23 mouse cellular contexts compared by ENCODE assay signal in the genomic region with DNA sequence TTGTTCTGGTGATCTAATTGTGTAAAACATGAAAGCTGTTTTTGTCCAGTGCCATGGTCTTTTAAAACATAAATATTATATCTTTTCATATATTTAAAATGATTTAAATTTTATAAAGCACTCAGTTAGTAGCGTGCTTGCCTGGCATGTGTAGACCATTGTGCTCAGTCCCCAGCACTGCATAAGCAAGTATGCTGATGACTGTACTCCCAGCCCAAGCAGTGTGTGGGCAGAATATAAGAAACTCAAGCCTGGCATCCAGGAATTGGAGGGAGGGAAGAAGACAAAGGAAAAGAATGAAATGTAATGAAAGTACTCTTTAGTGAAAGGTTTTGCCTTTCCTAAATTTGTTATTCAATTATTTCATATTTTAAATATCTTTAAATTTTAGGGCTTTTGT.
DNase-seq lines count a peak whose midpoint lies in the region; ATAC-seq lines count a peak whose summit lies in the region.
"Had no signal": no experiment of that assay in that cellular context is flagged by ENCODE, and none has a peak within 500 bp of the region (broad histone marks: within the 10 kb centered on the region; RNA-seq: fewer than 3 reads in every experiment).

No protein-coding gene starts in this region.

- ATAC-seq in frontal cortex, adult (ENCODE audit: low TSS enrichment), result peak; percentile 91; the same call in 1 of the 2 replicates
- no peak for ATAC-seq in heart, embryonic 11.5 days (replicated peaks; ENCODE audit: insufficient number of reproducible peaks, low FRiP score, low TSS enrichment)
- ATAC-seq: activated CD4-positive, CD25-positive, alpha-beta regulatory T cell, adult 4 months; CD4-positive, CD25-positive, alpha-beta regulatory T cell, adult 4 months; Patski had no signal

- H3K9me3 ChIP-seq in heart, embryonic 11.5 days (replicated peaks; ENCODE audit: control insufficient read depth, low read length), result no peaks in the 10 kb centered on the region
- H3K9me3 ChIP-seq: G1E had no signal

- no peak overlapping the region for H3K4me2 ChIP-seq in heart, embryonic 11.5 days

- DNase-seq in frontal cortex, postnatal 14 days (ENCODE audit: low spot score in 2 of 2), result no peak
- peak; percentile 28 for DNase-seq in right cerebral cortex, adult 18-20 months
- no peak for DNase-seq in right cerebral cortex, postnatal 25 days
- peak; percentile 75 for DNase-seq in brain, adult 2 months (ENCODE audit: low read depth, low spot score)
- DNase-seq in telencephalon, adult 2 months (ENCODE audit: low read depth, low spot score), result peak; percentile 29
- DNase-seq in cerebellum, adult 8-10 months, result no peak
- DNase-seq: adrenal gland, adult 2 months; adrenal gland, adult 8-10 months; adrenal gland, postnatal 10 days; adrenal gland, postnatal 14 days; adrenal gland, postnatal 25 days; adrenal gland, postnatal 36 days; B cell, adult 2 months; cerebellum, adult 11 months; cerebellum, adult 11-12 months; cerebellum, adult 18-20 months had no signal

- H3K4me3 ChIP-seq in heart, embryonic 11.5 days (ENCODE audit: low read depth, low read length), result no peak overlapping the region

- no peak overlapping the region for H3K27ac ChIP-seq in heart, embryonic 11.5 days (ENCODE audit: low read depth, low read length)

- no peaks in the 10 kb centered on the region for H3K27me3 ChIP-seq in heart, embryonic 11.5 days (ENCODE audit: control insufficient read depth, insufficient read depth, low read length)
- H3K27me3 ChIP-seq: CH12.LX, Patski had no signal

- 97% methylated on average over 1 of the region's 1 CpGs for WGBS in heart, embryonic 11.5 days (ENCODE audit: insufficient replicate concordance)

- H3K9ac ChIP-seq in heart, embryonic 11.5 days (ENCODE audit: low read depth, low read length), result no peak overlapping the region

- H3K36me3 ChIP-seq in heart, embryonic 11.5 days (ENCODE audit: control insufficient read depth, insufficient read depth, low read length), result no peaks in the 10 kb centered on the region

- no peaks in the 10 kb centered on the region for H3K4me1 ChIP-seq in heart, embryonic 11.5 days (ENCODE audit: control insufficient read depth, insufficient read depth, low read length)

Comparison
In these comparisons a context has a peak if more than half of its experiments do, and no peak if none do; other contexts are left out.
1. DNase-seq: peak in right cerebral cortex, adult 18-20 months (single experiment), brain, adult 2 months (single experiment) and telencephalon, adult 2 months (single experiment); none in frontal cortex, postnatal 14 days (0 of 2), right cerebral cortex, postnatal 25 days (single experiment) and cerebellum, adult 8-10 months (single experiment).